Mouse (Mus musculus) lung, adult 2 months (tissue): ENCODE results near the gene Soga1.

Experiments
- CTCF ChIP-seq: fragments of 200-500 bp; IDR thresholded peaks from 2 replicates; pipeline ENCODE4 v1.5.1; 2011; ENCODE audit warnings: mild to moderate bottlenecking, low read length, control low read depth; ENCODE audit not compliant: insufficient read depth
- POLR2A ChIP-seq: fragments of 200-500 bp; IDR thresholded peaks from 2 replicates; pipeline ENCODE4 v1.6.1; 2011; ENCODE audit warnings: low read depth, mild to moderate bottlenecking, control low read depth, low read length, borderline replicate concordance; ENCODE audit errors: extremely low read depth

GRCm38 (mm10) chr2:157065879-157066226 lies 13.2 kb downstream of the Soga1 start:
- TF ChIP-seq POLR2A (no peak), CTCF (no peak)
